Mouse (Mus musculus): Measurements from ENCODE around the gene Rhot1. TPM values are rescaled to one million over a fixed set of nuclear protein-coding genes. Genes with fewer than 3 reads are reported as not detected.
A peak's percentile ranks its signal among the peaks of the same experiment; 100 is the strongest.

Gene Rhot1
- polyA plus RNA-seq, 1 experiment from 2014 or later, result 86.3 TPM

DNA sequence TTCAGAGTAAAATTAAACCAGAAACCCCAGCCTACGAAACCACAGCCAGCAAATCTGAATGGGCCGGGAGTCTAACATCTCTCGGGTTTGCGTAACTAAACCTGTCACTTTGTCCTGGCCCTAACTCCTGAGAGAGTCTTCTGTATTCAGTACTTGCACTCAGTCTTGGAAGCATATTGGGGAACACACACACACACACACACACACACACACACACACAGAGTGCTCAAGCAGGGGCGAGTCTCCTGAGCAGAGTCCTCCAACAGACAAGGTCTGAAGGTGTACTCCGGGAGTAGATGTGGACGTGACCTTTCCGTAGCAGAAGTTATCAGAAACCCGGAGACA lies 93.2 kb downstream of the Rhot1 start:
- ATAC-seq (ENCODE audit: low FRiP score, low TSS enrichment), result no peak

DNA sequence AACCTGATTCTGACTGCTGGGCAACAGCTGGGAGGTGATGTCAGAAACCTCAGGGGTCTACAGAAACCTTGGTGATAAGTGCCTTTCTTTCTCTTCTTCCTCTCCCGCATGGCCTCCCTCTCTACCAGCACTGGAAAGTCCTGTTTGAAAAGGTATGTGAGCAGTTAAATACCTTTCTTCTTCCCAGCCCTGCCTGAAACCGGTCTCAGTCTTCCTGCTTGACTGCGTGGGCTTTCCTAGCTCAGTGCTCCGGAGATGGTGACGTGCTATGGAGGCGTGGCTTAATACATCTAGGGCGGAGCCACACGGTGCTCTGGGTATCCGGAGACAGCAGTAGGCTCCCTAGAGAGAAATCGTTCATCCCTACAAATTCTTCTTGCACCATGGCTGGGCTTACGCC lies 93.7 kb downstream of the Rhot1 start:
- ATAC-seq (ENCODE audit: low FRiP score, low TSS enrichment) (peak; percentile 57; the same call in 1 of the 2 replicates), DNase-seq (peak; percentile 90)
- Histone ChIP-seq H3K36me3 (ENCODE audit: control insufficient read depth, insufficient read depth, low read length) (no peaks in the 10 kb centered on the region), H3K4me1 (ENCODE audit: control insufficient read depth, insufficient read depth, low read length) (peaks cover 29% of the 10 kb centered on the region), H3K27me3 (ENCODE audit: control insufficient read depth, insufficient read depth, low read length) (no peaks in the 10 kb centered on the region), H3K4me3 (replicated peaks; ENCODE audit: low read depth, low read length) (peak overlapping the region; percentile 71), H3K27ac (replicated peaks; ENCODE audit: low read depth, low read length) (0 out of 2 replicates have a peak overlapping the region, but pooled peaks have one; percentile 86), H3K9ac (replicated peaks; ENCODE audit: low read length) (peak overlapping the region; percentile 73; the same call in 1 of the 2 replicates), H3K4me2 (ENCODE audit: low read length) (peak overlapping the region; percentile 99), H3K9me3 (ENCODE audit: control insufficient read depth, low read length) (no peaks in the 10 kb centered on the region)
- 1% methylated on average over 11 of the region's 11 CpGs for WGBS

More for the DNA sequence above, 93.2 kb downstream of the Rhot1 start:
- Histone ChIP-seq H3K9ac (replicated peaks; ENCODE audit: low read length) (peak overlapping the region; percentile 73), H3K27me3 (ENCODE audit: control insufficient read depth, insufficient read depth, low read length) (no peaks in the 10 kb centered on the region), H3K4me3 (replicated peaks; ENCODE audit: low read depth, low read length) (peak overlapping the region; percentile 71), H3K9me3 (ENCODE audit: control insufficient read depth, low read length) (no peaks in the 10 kb centered on the region), H3K4me2 (ENCODE audit: low read length) (peak overlapping the region; percentile 99), H3K27ac (replicated peaks; ENCODE audit: low read depth, low read length) (peak overlapping the region; percentile 86), H3K36me3 (ENCODE audit: control insufficient read depth, insufficient read depth, low read length) (no peaks in the 10 kb centered on the region), H3K4me1 (ENCODE audit: control insufficient read depth, insufficient read depth, low read length) (peaks cover 29% of the 10 kb centered on the region)
- WGBS, result 2% methylated on average over 9 of the region's 9 CpGs
- DNase-seq, result no peak

DNA sequence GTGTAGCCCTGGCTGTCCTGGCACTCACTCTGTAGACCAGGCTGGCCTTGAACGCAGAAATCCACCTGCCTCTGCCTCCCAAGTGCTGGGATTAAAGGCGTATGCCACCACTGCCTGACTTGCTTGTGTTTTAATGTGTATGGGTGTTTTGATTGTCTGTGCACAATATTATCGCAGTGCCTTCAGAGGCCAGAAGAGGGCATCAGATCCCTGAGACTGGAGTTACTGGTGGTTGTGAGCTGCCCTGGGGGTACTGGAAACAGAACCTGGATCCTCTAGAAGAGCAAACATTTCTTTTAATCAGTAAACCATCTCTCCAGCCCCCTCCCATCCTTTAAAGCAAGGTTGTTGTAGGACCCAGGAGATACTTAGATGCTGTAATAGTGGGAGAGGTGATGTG lies 94.9 kb downstream of the Rhot1 start:
- Histone ChIP-seq H3K9ac (replicated peaks; ENCODE audit: low read length) (no peak overlapping the region), H3K27ac (replicated peaks; ENCODE audit: low read depth, low read length) (no peak overlapping the region), H3K27me3 (ENCODE audit: control insufficient read depth, insufficient read depth, low read length) (no peaks in the 10 kb centered on the region), H3K36me3 (ENCODE audit: control insufficient read depth, insufficient read depth, low read length) (no peaks in the 10 kb centered on the region), H3K4me2 (ENCODE audit: low read length) (no peak overlapping the region), H3K4me1 (ENCODE audit: control insufficient read depth, insufficient read depth, low read length) (peaks cover 29% of the 10 kb centered on the region), H3K4me3 (replicated peaks; ENCODE audit: low read depth, low read length) (no peak overlapping the region), H3K9me3 (ENCODE audit: control insufficient read depth, low read length) (no peaks in the 10 kb centered on the region)
- no peak for ATAC-seq (ENCODE audit: low FRiP score, low TSS enrichment)
- no peak for DNase-seq
- 78% methylated on average over 3 of the region's 3 CpGs for WGBS

DNA sequence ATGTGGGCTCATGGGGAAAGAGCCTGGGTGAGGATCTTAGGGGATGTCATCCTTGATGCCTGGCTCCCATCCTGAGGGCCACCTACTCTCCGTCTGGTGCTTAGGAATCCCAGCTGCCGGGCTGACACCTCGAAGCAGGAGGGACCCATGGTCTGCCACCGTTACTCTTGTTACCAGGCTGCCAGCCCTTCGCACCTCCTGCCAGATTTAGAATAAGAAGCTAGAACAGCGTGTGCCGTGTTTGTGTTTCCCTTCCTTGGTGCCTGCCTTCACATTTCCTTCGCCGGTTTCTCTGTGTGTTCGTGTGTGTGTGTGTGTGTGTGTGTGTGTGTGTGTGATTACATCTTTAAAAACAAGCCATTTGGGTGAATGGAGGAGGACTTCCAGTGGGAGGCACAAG lies 96.0 kb downstream of the Rhot1 start:
- Histone ChIP-seq H3K9ac (replicated peaks; ENCODE audit: low read length) (no peak overlapping the region), H3K27ac (replicated peaks; ENCODE audit: low read depth, low read length) (no peak overlapping the region), H3K27me3 (ENCODE audit: control insufficient read depth, insufficient read depth, low read length) (no peaks in the 10 kb centered on the region), H3K4me2 (ENCODE audit: low read length) (no peak overlapping the region), H3K36me3 (ENCODE audit: control insufficient read depth, insufficient read depth, low read length) (no peaks in the 10 kb centered on the region), H3K4me3 (replicated peaks; ENCODE audit: low read depth, low read length) (no peak overlapping the region), H3K9me3 (ENCODE audit: control insufficient read depth, low read length) (no peaks in the 10 kb centered on the region), H3K4me1 (ENCODE audit: control insufficient read depth, insufficient read depth, low read length) (peaks cover 18% of the 10 kb centered on the region)
- 92% methylated on average over 10 of the region's 10 CpGs for WGBS
- DNase-seq (no peak), ATAC-seq (ENCODE audit: low FRiP score, low TSS enrichment) (no peak)

DNA sequence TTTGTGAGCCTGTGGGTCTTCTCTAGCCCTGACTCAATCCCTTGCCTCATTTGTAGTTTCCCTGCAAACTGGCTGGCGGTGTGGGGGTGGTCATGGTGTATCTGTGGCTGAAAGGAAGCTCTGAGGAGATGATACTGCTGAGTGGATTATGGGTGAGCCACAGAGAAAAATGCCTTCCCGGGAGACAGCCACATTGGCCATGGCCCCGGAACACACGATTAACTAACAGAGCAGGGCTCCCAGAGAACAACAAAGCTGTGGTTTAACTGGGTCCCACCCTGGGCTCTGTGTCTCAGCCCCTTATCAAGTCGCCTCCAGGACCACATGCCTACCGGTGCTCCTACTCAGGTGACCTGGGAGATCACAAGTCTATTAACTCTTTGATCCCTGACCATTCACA lies 99.7 kb downstream of the Rhot1 start:
- no peak for ATAC-seq (ENCODE audit: low FRiP score, low TSS enrichment)
- WGBS, result 34% methylated on average over 6 of the region's 6 CpGs
- DNase-seq, result peak; percentile 61
- Histone ChIP-seq H3K4me3 (replicated peaks; ENCODE audit: low read depth, low read length) (no peak overlapping the region), H3K9ac (replicated peaks; ENCODE audit: low read length) (no peak overlapping the region), H3K4me1 (ENCODE audit: control insufficient read depth, insufficient read depth, low read length) (peaks cover 24% of the 10 kb centered on the region), H3K9me3 (ENCODE audit: control insufficient read depth, low read length) (no peaks in the 10 kb centered on the region), H3K36me3 (ENCODE audit: control insufficient read depth, insufficient read depth, low read length) (no peaks in the 10 kb centered on the region), H3K27ac (replicated peaks; ENCODE audit: low read depth, low read length) (no peak overlapping the region), H3K4me2 (ENCODE audit: low read length) (no peak overlapping the region), H3K27me3 (ENCODE audit: control insufficient read depth, insufficient read depth, low read length) (no peaks in the 10 kb centered on the region)

DNA sequence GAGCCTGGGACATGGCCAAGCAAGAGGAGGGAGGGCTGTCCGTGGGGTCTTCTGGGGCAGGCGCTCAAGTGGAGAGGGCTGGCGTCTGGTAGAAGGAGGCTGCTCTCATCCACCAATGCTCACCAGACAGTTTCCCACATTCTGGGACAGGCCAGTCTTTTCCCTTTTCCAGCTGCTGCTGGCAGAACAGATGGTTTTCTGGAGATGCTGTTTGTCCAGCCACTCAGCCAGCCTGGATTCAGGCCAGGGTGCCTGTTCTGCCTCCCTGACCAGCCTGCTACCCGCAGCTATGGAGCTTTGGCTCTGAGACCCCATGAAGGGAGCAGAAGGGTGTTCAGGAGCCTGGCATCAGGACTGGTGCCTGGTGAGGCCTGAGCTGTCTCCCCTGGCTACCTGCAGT lies 102.5 kb downstream of the Rhot1 start:
- no peak for DNase-seq
- Histone ChIP-seq H3K9ac (replicated peaks; ENCODE audit: low read length) (no peak overlapping the region), H3K27ac (replicated peaks; ENCODE audit: low read depth, low read length) (peak overlapping the region; percentile 67), H3K9me3 (ENCODE audit: control insufficient read depth, low read length) (no peaks in the 10 kb centered on the region), H3K27me3 (ENCODE audit: control insufficient read depth, insufficient read depth, low read length) (no peaks in the 10 kb centered on the region), H3K4me2 (ENCODE audit: low read length) (no peak overlapping the region), H3K4me3 (replicated peaks; ENCODE audit: low read depth, low read length) (no peak overlapping the region), H3K36me3 (ENCODE audit: control insufficient read depth, insufficient read depth, low read length) (no peaks in the 10 kb centered on the region), H3K4me1 (ENCODE audit: control insufficient read depth, insufficient read depth, low read length) (peaks cover 46% of the 10 kb centered on the region)
- WGBS, result 50% methylated on average over 4 of the region's 4 CpGs
- no peak for ATAC-seq (ENCODE audit: low FRiP score, low TSS enrichment)

DNA sequence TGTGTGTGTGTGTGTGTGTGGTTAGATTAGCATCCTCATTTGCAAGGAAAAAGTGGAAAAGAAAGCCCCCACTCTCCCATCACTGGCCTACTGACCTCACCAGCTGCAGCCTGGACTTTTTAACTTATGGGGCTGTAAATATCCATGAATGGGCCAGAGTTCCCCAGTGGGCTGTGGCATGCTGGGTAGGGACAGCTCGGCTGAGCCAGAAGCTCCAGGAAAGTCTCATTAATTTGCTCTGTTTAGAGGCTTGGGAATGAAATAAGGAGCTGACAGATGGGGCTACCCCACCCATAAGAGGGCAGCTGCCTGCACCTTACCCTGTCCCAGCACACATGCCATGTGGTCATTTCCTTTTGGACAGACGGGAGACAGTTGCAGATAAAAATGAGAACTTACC lies 103.2 kb downstream of the Rhot1 start:
- Histone ChIP-seq H3K27me3 (ENCODE audit: control insufficient read depth, insufficient read depth, low read length) (no peaks in the 10 kb centered on the region), H3K9ac (replicated peaks; ENCODE audit: low read length) (no peak overlapping the region), H3K4me2 (ENCODE audit: low read length) (no peak overlapping the region), H3K4me3 (replicated peaks; ENCODE audit: low read depth, low read length) (no peak overlapping the region), H3K27ac (replicated peaks; ENCODE audit: low read depth, low read length) (peak overlapping the region; percentile 75), H3K9me3 (ENCODE audit: control insufficient read depth, low read length) (no peaks in the 10 kb centered on the region), H3K4me1 (ENCODE audit: control insufficient read depth, insufficient read depth, low read length) (peaks cover 51% of the 10 kb centered on the region), H3K36me3 (ENCODE audit: control insufficient read depth, insufficient read depth, low read length) (no peaks in the 10 kb centered on the region)
- DNase-seq, result no peak
- no peak for ATAC-seq (ENCODE audit: low FRiP score, low TSS enrichment)
- 17% methylated on average over 2 of the region's 2 CpGs for WGBS

DNA sequence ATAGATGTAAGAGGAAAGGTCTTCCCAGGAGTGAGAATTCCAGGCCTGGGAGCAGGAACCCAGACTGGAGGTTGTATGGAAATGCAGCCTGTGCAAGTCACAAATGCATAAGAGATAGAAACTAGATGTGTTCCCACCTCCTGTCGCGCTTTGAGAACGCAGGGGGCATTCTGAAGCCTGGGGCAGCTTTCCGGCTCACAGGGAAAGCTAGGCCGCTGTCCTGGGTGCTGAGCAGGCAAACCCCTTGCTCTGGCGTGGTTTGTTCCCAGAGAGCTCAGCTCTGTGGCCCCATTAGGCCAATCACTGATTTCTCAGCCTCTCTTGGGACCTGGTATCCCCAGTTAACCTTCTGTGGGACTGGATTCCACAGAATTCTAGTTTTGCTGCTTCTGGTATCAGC lies 103.7 kb downstream of the Rhot1 start:
- Histone ChIP-seq H3K9me3 (ENCODE audit: control insufficient read depth, low read length) (no peaks in the 10 kb centered on the region), H3K27me3 (ENCODE audit: control insufficient read depth, insufficient read depth, low read length) (no peaks in the 10 kb centered on the region), H3K27ac (replicated peaks; ENCODE audit: low read depth, low read length) (peak overlapping the region; percentile 75), H3K4me2 (ENCODE audit: low read length) (no peak overlapping the region), H3K9ac (replicated peaks; ENCODE audit: low read length) (no peak overlapping the region), H3K36me3 (ENCODE audit: control insufficient read depth, insufficient read depth, low read length) (no peaks in the 10 kb centered on the region), H3K4me3 (replicated peaks; ENCODE audit: low read depth, low read length) (no peak overlapping the region), H3K4me1 (ENCODE audit: control insufficient read depth, insufficient read depth, low read length) (peaks cover 51% of the 10 kb centered on the region)
- DNase-seq (no peak), ATAC-seq (ENCODE audit: low FRiP score, low TSS enrichment) (no peak)
- 7% methylated on average over 6 of the region's 6 CpGs for WGBS

DNA sequence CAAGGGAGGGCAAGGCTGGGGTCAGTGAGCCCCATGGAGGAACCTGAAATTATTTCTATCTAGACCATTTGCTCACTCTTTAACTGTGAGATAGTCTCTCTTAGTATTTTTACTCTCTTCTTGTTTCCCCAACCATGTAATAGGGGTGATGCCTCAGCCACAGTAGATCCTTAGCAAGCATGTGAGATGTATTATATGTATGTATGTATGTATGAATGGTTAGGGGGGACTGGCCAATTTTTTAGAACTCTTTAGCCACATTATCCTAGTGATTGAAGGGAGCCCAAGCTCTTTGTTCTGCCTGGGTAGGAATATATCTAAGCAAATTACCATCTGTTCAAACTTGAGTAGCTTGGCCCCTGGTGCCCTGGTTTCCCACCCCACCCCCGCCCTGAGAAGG lies 104.6 kb downstream of the Rhot1 start:
- Histone ChIP-seq H3K9ac (replicated peaks; ENCODE audit: low read length) (no peak overlapping the region), H3K27ac (replicated peaks; ENCODE audit: low read depth, low read length) (0 out of 2 replicates have a peak overlapping the region, but pooled peaks have one; percentile 75), H3K4me1 (ENCODE audit: control insufficient read depth, insufficient read depth, low read length) (peaks cover 51% of the 10 kb centered on the region), H3K4me2 (ENCODE audit: low read length) (no peak overlapping the region), H3K27me3 (ENCODE audit: control insufficient read depth, insufficient read depth, low read length) (no peaks in the 10 kb centered on the region), H3K36me3 (ENCODE audit: control insufficient read depth, insufficient read depth, low read length) (no peaks in the 10 kb centered on the region), H3K4me3 (replicated peaks; ENCODE audit: low read depth, low read length) (no peak overlapping the region), H3K9me3 (ENCODE audit: control insufficient read depth, low read length) (no peaks in the 10 kb centered on the region)
- DNase-seq (no peak), ATAC-seq (ENCODE audit: low FRiP score, low TSS enrichment) (no peak)
- WGBS, result 74% methylated on average over 1 of the region's 1 CpGs
